In the genomic region with DNA sequence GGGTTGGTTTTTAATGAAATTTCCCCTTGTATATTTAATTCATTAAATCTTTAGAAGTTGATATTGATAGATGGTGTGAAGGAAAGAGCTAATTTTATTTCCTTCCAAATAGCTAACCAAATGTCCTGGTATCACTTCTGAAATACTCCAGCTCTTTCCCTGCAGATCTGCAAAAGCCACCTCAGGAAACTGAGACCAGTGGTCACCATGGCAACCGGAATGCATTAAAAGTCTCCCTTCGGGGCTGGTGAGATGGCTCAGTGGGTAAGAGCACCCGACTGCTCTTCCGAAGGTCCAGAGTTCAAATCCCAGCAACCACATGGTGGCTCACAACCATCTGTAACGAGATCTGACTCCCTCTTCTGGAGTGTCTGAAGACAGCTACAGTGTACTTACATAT, we compare ENCODE assay signal across 37 mouse cellular contexts. TPM values are rescaled to one million over a fixed set of nuclear protein-coding genes. Genes with fewer than 3 reads are reported as not detected.
"Had no signal": no experiment of that assay in that cellular context is flagged by ENCODE, and none has a peak within 500 bp of the region (broad histone marks: within the 10 kb centered on the region; RNA-seq: fewer than 3 reads in every experiment).

No protein-coding gene starts in this region.

RNA-seq across cellular contexts. Expression of a gene that starts 33.3 kb away (rescaled TPM):
- total RNA-seq: heart, postnatal 10 days; heart, postnatal 14 days; heart, postnatal 25 days; heart, postnatal 36 days; heart, postnatal 4 days; hindbrain, postnatal 0 days; layer of hippocampus, adult 18-20 months; layer of hippocampus, adult 2 months; layer of hippocampus, adult 8-10 months; layer of hippocampus, postnatal 10 days; layer of hippocampus, postnatal 14 days; layer of hippocampus, postnatal 25 days; layer of hippocampus, postnatal 36 days; left cerebral cortex, adult 18-20 months; left cerebral cortex, adult 2 months had no signal
- polyA plus RNA-seq: heart, embryonic 11.5 days; heart, embryonic 12.5 days; heart, embryonic 13.5 days; heart, embryonic 14.5 days; heart, postnatal 0 days; hindbrain, embryonic 10.5 days; hindbrain, embryonic 11.5 days; hindbrain, embryonic 12.5 days; hindbrain, embryonic 13.5 days; hindbrain, embryonic 14.5 days; hindbrain, embryonic 15.5 days; hindbrain, embryonic 16.5 days; hindbrain, postnatal 0 days; intestine, embryonic 14.5 days; intestine, embryonic 15.5 days; intestine, embryonic 16.5 days; intestine, postnatal 0 days; kidney, adult 2 months; kidney, embryonic 14.5 days; kidney, embryonic 15.5 days; kidney, embryonic 16.5 days; kidney, postnatal 0 days; large intestine, adult 2 months had no signal
